Mouse (Mus musculus): Measurements from ENCODE around the gene Gm7929. TPM values are rescaled to one million over a fixed set of nuclear protein-coding genes. Genes with fewer than 3 reads are reported as not detected.
"Not testable (repeated sequence)": the region's sequence is repeated elsewhere in the genome, so short reads cannot be mapped to it uniquely, and the experiment has no call there.

Gene Gm7929
- total RNA-seq (2014; rRNA removed; ENCODE audit: low replicate concordance) (not detected in 2 replicates), polyA plus RNA-seq (2015; fragmentation: Nextera tagmentation; extraction: Ambion mirVana) (not detected in 2 replicates)

DNA sequence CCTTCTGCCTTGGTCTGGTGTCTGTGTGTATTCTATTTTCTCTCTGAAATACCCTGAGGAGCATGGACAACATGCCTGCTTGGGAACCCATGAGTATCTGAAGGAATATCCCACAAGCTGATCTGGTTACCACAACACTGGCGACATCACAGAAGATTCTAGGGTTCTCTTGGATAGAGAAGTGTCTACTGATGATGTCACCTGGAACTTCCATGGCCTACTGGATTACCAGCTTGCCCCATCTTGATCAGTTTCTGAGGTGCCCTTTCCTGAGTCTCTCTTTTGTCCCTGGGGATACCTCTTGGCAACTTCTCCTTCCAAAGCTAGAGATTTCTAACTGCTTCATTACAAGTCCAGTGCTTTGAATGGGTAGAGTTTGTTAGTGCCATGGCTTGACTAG, at the start of gene Gm7929:
Gene Gm7929, minus strand, starts transcription at position 101 of the 400 bp plus-strand sequence.
- not testable (repeated sequence) for H3K9ac ChIP-seq (replicated peaks; ENCODE audit: low read depth, low read length); H3K36me3 ChIP-seq (replicated peaks; ENCODE audit: control insufficient read depth, insufficient read depth, low read length); DNase-seq (ENCODE audit: low spot score); H3K9me3 ChIP-seq (replicated peaks; ENCODE audit: control insufficient read depth, low read length); H3K4me3 ChIP-seq (ENCODE audit: low read depth, low read length); H3K27ac ChIP-seq (ENCODE audit: low read depth); H3K27me3 ChIP-seq (ENCODE audit: control insufficient read depth, insufficient read depth, low read length); ATAC-seq (ENCODE audit: insufficient read depth, low read depth); H3K4me2 ChIP-seq (ENCODE audit: low read depth, low read length); H3K4me1 ChIP-seq (ENCODE audit: control insufficient read depth, insufficient read depth)
- WGBS: no CpG with 5 or more reads among the region's 1 CpGs

DNA sequence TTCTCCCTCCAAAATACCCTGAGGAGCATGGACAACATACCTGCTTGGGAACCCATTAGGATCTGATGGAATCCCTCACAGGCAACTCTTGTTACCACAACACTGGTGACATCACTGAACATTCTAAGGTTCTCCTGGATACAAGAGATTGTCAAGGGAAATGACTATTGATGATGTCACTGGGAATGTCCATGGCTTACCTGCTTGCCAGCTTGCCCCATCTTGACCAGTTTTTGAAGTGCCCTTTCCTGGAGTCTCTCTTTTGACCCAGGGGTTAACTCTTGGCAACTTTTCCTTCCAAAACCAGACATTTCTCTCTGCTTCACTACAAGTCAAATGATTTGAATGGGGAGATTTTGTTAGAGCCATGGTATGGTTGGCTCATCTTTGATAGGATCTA, 21.9 kb upstream of the Gm7929 start, which contains the start of gene Gm47189:
Gene Gm47189, minus strand, starts transcription at position 101 of the 400 bp plus-strand sequence.
- not testable (repeated sequence) for H3K4me2 ChIP-seq (ENCODE audit: low read depth, low read length); H3K27me3 ChIP-seq (ENCODE audit: control insufficient read depth, insufficient read depth, low read length); H3K27ac ChIP-seq (ENCODE audit: low read depth); H3K4me3 ChIP-seq (ENCODE audit: low read depth, low read length); H3K36me3 ChIP-seq (replicated peaks; ENCODE audit: control insufficient read depth, insufficient read depth, low read length); H3K9ac ChIP-seq (replicated peaks; ENCODE audit: low read depth, low read length); DNase-seq (ENCODE audit: low spot score); H3K9me3 ChIP-seq (replicated peaks; ENCODE audit: control insufficient read depth, low read length); H3K4me1 ChIP-seq (ENCODE audit: control insufficient read depth, insufficient read depth); ATAC-seq (ENCODE audit: insufficient read depth, low read depth)

DNA sequence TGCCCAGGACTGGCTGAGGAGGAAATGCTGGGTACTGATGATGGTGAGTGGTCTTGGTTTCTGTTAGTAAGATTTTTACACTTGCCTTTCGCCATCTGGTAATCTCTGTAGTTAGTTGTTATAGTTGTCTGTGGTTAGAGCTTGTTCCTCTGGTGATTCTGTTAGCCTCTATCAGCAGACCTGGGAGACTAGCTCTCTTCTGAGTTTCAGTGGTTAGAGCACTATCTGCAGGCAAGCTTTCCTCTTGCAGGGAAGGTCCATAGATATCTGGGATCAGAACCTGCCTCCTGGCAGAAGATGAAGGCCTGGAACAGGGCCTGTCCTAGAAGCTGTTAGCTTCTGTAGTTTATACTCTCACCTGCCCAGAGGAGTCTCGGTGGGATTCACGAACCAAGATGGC, 5.5 kb upstream of the Gm7929 start:
- not testable (repeated sequence) for H3K27me3 ChIP-seq (ENCODE audit: control insufficient read depth, insufficient read depth, low read length); H3K27ac ChIP-seq (ENCODE audit: low read depth); ATAC-seq (ENCODE audit: insufficient read depth, low read depth); H3K9me3 ChIP-seq (replicated peaks; ENCODE audit: control insufficient read depth, low read length); H3K4me3 ChIP-seq (ENCODE audit: low read depth, low read length); H3K4me1 ChIP-seq (ENCODE audit: control insufficient read depth, insufficient read depth); H3K9ac ChIP-seq (replicated peaks; ENCODE audit: low read depth, low read length); DNase-seq (ENCODE audit: low spot score); H3K36me3 ChIP-seq (replicated peaks; ENCODE audit: control insufficient read depth, insufficient read depth, low read length); H3K4me2 ChIP-seq (ENCODE audit: low read depth, low read length)
- WGBS: 68% methylated on average over 2 of the region's 3 CpGs

DNA sequence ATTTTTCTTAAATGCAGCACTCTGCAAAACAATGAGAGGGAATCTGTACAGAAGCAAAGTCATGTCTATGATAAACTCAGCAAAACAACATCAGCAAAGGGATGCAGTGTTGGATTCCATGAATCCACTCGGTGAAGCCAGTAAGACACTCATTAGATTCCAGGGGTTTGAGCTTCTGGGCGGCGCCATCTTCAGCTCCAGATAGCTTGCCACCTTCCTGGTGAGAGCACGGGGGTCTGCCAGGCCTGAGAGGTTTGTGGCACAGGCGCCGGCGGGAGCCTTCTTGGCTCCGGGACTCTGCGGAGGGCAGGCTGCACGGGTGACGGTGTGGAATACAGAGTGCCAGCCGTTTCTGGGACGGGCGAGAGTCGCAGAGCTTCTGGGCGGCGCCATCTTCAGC, 27.0 kb downstream of the Gm7929 start:
- H3K36me3 ChIP-seq (replicated peaks; ENCODE audit: control insufficient read depth, insufficient read depth, low read length); H3K9me3 ChIP-seq (replicated peaks; ENCODE audit: control insufficient read depth, low read length); H3K9ac ChIP-seq (replicated peaks; ENCODE audit: low read depth, low read length); DNase-seq (ENCODE audit: low spot score); H3K4me1 ChIP-seq (ENCODE audit: control insufficient read depth, insufficient read depth); H3K4me3 ChIP-seq (ENCODE audit: low read depth, low read length); H3K27me3 ChIP-seq (ENCODE audit: control insufficient read depth, insufficient read depth, low read length); H3K27ac ChIP-seq (ENCODE audit: low read depth); H3K4me2 ChIP-seq (ENCODE audit: low read depth, low read length); ATAC-seq (ENCODE audit: insufficient read depth, low read depth): not testable (repeated sequence)
- 57% methylated on average over 15 of the region's 17 CpGs for whole genome bisulfite sequencing

DNA sequence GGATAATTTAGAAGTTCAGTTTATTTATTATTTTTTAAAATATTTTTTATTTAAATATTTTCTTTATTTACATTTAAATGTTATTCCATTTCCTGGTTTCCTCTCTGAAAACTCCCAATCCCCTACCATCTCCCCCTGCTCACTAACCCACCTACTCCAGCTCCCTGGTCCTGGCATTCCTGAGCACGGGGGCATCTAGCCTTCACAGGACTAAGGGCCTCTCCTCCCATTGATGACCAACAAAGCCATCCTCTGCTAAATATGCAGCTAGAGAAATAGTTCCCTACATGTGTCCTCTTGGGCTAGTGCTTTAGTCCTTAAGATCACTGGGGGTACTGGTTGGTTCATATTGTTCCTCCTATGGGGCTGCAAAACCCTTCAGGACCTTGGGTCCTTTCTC, 33.2 kb downstream of the Gm7929 start:
- H3K9ac ChIP-seq (replicated peaks; ENCODE audit: low read depth, low read length); H3K27me3 ChIP-seq (ENCODE audit: control insufficient read depth, insufficient read depth, low read length); H3K36me3 ChIP-seq (replicated peaks; ENCODE audit: control insufficient read depth, insufficient read depth, low read length); DNase-seq (ENCODE audit: low spot score); H3K9me3 ChIP-seq (replicated peaks; ENCODE audit: control insufficient read depth, low read length); H3K27ac ChIP-seq (ENCODE audit: low read depth); H3K4me2 ChIP-seq (ENCODE audit: low read depth, low read length); H3K4me3 ChIP-seq (ENCODE audit: low read depth, low read length); H3K4me1 ChIP-seq (ENCODE audit: control insufficient read depth, insufficient read depth); ATAC-seq (ENCODE audit: insufficient read depth, low read depth): not testable (repeated sequence)
- 79% methylated on average over 1 of the region's 1 CpGs for WGBS

DNA sequence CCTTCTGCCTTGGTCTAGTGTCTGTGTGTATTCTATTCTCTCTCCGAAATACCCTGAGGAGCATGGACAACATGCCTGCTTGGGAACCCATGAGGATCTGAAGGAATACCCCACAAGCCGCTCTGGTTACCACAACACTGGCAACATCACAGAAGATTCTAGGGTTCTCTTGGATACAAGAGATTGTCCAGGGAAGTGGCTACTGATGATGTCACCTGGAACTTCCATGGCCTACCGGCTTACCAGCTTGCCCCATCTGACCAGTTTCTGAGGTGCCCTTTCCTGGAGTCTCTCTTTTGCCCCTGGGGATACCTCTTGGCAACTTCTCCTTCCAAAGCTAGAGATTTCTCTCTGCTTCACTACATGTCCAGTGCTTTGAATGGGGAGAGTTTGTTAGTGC, 48.6 kb downstream of the Gm7929 start, which contains the start of gene Gm8068:
Gene Gm8068, minus strand, starts transcription at position 101 of the 400 bp plus-strand sequence.
- H3K9me3 ChIP-seq (replicated peaks; ENCODE audit: control insufficient read depth, low read length); DNase-seq (ENCODE audit: low spot score); H3K4me2 ChIP-seq (ENCODE audit: low read depth, low read length); H3K4me1 ChIP-seq (ENCODE audit: control insufficient read depth, insufficient read depth); H3K4me3 ChIP-seq (ENCODE audit: low read depth, low read length); H3K36me3 ChIP-seq (replicated peaks; ENCODE audit: control insufficient read depth, insufficient read depth, low read length); H3K27ac ChIP-seq (ENCODE audit: low read depth); H3K9ac ChIP-seq (replicated peaks; ENCODE audit: low read depth, low read length); ATAC-seq (ENCODE audit: insufficient read depth, low read depth); H3K27me3 ChIP-seq (ENCODE audit: control insufficient read depth, insufficient read depth, low read length): not testable (repeated sequence)
- WGBS: no CpG with 5 or more reads among the region's 3 CpGs

Other genes with a start within 250 kb of the Gm7929 start
- not detected in 2 replicates for gene Gm7970, start 195.0 kb downstream of the Gm7929 start, total RNA-seq (2014; rRNA removed; ENCODE audit: low replicate concordance)
- gene Gm7970, start 195.0 kb downstream of the Gm7929 start, polyA plus RNA-seq (2015; fragmentation: Nextera tagmentation; extraction: Ambion mirVana): not detected in 2 replicates
- not detected in 2 replicates for gene 1700049E17Rik2, start 177.4 kb downstream of the Gm7929 start, total RNA-seq (2014; rRNA removed; ENCODE audit: low replicate concordance)
- gene 1700049E17Rik2, start 177.4 kb downstream of the Gm7929 start, polyA plus RNA-seq (2015; fragmentation: Nextera tagmentation; extraction: Ambion mirVana): not detected in 2 replicates
- not detected in 2 replicates for gene Gm3072, start 126.0 kb downstream of the Gm7929 start, total RNA-seq (2014; rRNA removed; ENCODE audit: low replicate concordance)
- gene Gm3072, start 126.0 kb downstream of the Gm7929 start, polyA plus RNA-seq (2015; fragmentation: Nextera tagmentation; extraction: Ambion mirVana): not detected in 2 replicates
- not detected in 2 replicates for gene Gm3676, start 104.1 kb downstream of the Gm7929 start, total RNA-seq (2014; rRNA removed; ENCODE audit: low replicate concordance)
- not detected in 2 replicates for gene Gm3676, start 104.1 kb downstream of the Gm7929 start, polyA plus RNA-seq (2015; fragmentation: Nextera tagmentation; extraction: Ambion mirVana)
- gene Gm8068, start 48.7 kb downstream of the Gm7929 start, total RNA-seq (2014; rRNA removed; ENCODE audit: low replicate concordance): not detected in 2 replicates
- not detected in 2 replicates for gene Gm8068, start 48.7 kb downstream of the Gm7929 start, polyA plus RNA-seq (2015; fragmentation: Nextera tagmentation; extraction: Ambion mirVana)
- gene Gm47189, start 21.8 kb upstream of the Gm7929 start, total RNA-seq (2014; rRNA removed; ENCODE audit: low replicate concordance): not detected in 2 replicates
- gene Gm47189, start 21.8 kb upstream of the Gm7929 start, polyA plus RNA-seq (2015; fragmentation: Nextera tagmentation; extraction: Ambion mirVana): not detected in 2 replicates
- gene Gm7980, start 156.7 kb upstream of the Gm7929 start, total RNA-seq (2014; rRNA removed; ENCODE audit: low replicate concordance): not detected in 2 replicates
- gene Gm7980, start 156.7 kb upstream of the Gm7929 start, polyA plus RNA-seq (2015; fragmentation: Nextera tagmentation; extraction: Ambion mirVana): not detected in 2 replicates
- gene 1700049E17Rik1, start 174.3 kb upstream of the Gm7929 start, total RNA-seq (2014; rRNA removed; ENCODE audit: low replicate concordance): not detected in 2 replicates
- not detected in 2 replicates for gene 1700049E17Rik1, start 174.3 kb upstream of the Gm7929 start, polyA plus RNA-seq (2015; fragmentation: Nextera tagmentation; extraction: Ambion mirVana)
- gene 1700024B05Rik, start 193.4 kb upstream of the Gm7929 start, total RNA-seq (2014; rRNA removed; ENCODE audit: low replicate concordance): not detected in 2 replicates
- gene 1700024B05Rik, start 193.4 kb upstream of the Gm7929 start, polyA plus RNA-seq (2015; fragmentation: Nextera tagmentation; extraction: Ambion mirVana): not detected in 2 replicates
- gene Gm6401, start 217.3 kb upstream of the Gm7929 start, total RNA-seq (2014; rRNA removed; ENCODE audit: low replicate concordance): not detected in 2 replicates
- not detected in 2 replicates for gene Gm6401, start 217.3 kb upstream of the Gm7929 start, polyA plus RNA-seq (2015; fragmentation: Nextera tagmentation; extraction: Ambion mirVana)
- not detected in 2 replicates for gene Gm3543, start 232.7 kb upstream of the Gm7929 start, total RNA-seq (2014; rRNA removed; ENCODE audit: low replicate concordance)
- gene Gm3543, start 232.7 kb upstream of the Gm7929 start, polyA plus RNA-seq (2015; fragmentation: Nextera tagmentation; extraction: Ambion mirVana): not detected in 2 replicates

Data from heart, postnatal 0 days (tissue).